8 mouse cellular contexts compared by ENCODE assay signal in genomic region chr1:135731897-135732684, GRCm38 (mm10). TPM values are rescaled to one million over a fixed set of nuclear protein-coding genes. Genes with fewer than 3 reads are reported as not detected.
DNase-seq lines count a peak whose midpoint lies in the region; ATAC-seq and TF ChIP-seq lines count a peak whose summit lies in the region.

No protein-coding gene starts in this region.

- peak; percentile 79; the same call in 1 of the 2 replicates for TF ChIP-seq EP300 in heart, postnatal 0 days (IDR thresholded peaks at IDR 0.05; ENCODE audit: low read depth)
- TF ChIP-seq EP300 in liver, postnatal 0 days (IDR thresholded peaks at IDR 0.05; ENCODE audit: low read depth): no peak

- DNase-seq in 3T3-L1 (ENCODE audit: low read depth, low spot score): peak; percentile 89
- peak; percentile 68 for DNase-seq in brain, adult 2 months (ENCODE audit: low read depth, low spot score)
- peak; percentile 90 for DNase-seq in heart, postnatal 0 days (ENCODE audit: low spot score)
- no peak for DNase-seq in liver, postnatal 0 days
- peak; percentile 15 for DNase-seq in telencephalon, adult 2 months (ENCODE audit: low read depth, low spot score)
- no peak for DNase-seq in layer of hippocampus, adult 9-11 months
- no peak for DNase-seq in layer of hippocampus, postnatal 25 days (ENCODE audit: extremely low spot score in 1 of 2, low spot score in 1 of 2)
- no peak for DNase-seq in adrenal gland, postnatal 25 days

- WGBS in heart, postnatal 0 days: 17% methylated on average over 11 of the region's 11 CpGs
- WGBS in liver, postnatal 0 days (ENCODE audit: insufficient replicate concordance): 56% methylated on average over 11 of the region's 11 CpGs

- no peaks in the 10 kb centered on the region for H3K27me3 ChIP-seq in heart, postnatal 0 days (ENCODE audit: control insufficient read depth, insufficient read depth, low read length)
- H3K27me3 ChIP-seq in liver, postnatal 0 days (ENCODE audit: insufficient read depth, low read length): no peaks in the 10 kb centered on the region

- peak overlapping the region; percentile 92 for H3K27ac ChIP-seq in heart, postnatal 0 days (ENCODE audit: low read depth)
- H3K27ac ChIP-seq in liver, postnatal 0 days (ENCODE audit: low read depth): 0 out of 2 replicates have a peak overlapping the region, but pooled peaks have one; percentile 3

- H3K9ac ChIP-seq in heart, postnatal 0 days (replicated peaks; ENCODE audit: low read depth, low read length): peak overlapping the region; percentile 33; the same call in 1 of the 2 replicates
- H3K9ac ChIP-seq in liver, postnatal 0 days (replicated peaks): no peak overlapping the region

- TF ChIP-seq CTCF in heart, postnatal 0 days (IDR thresholded peaks at IDR 0.05; ENCODE audit: low read depth): no peak
- TF ChIP-seq CTCF in liver, postnatal 0 days (IDR thresholded peaks at IDR 0.05; ENCODE audit: low read depth): no peak

- peak; percentile 59 for ATAC-seq in heart, postnatal 0 days (ENCODE audit: insufficient read depth, low read depth)
- ATAC-seq in liver, postnatal 0 days: no peak

- peak overlapping the region; percentile 69 for H3K4me2 ChIP-seq in heart, postnatal 0 days (ENCODE audit: low read depth, low read length)
- H3K4me2 ChIP-seq in liver, postnatal 0 days (ENCODE audit: low read depth, low read length): no peak overlapping the region; the same call in 1 of the 2 replicates

- peak overlapping the region; percentile 65 for H3K4me3 ChIP-seq in heart, postnatal 0 days (ENCODE audit: low read depth, low read length)
- no peak overlapping the region for H3K4me3 ChIP-seq in liver, postnatal 0 days (ENCODE audit: low read depth, low read length)

- H3K4me1 ChIP-seq in heart, postnatal 0 days (ENCODE audit: control insufficient read depth, insufficient read depth): peaks cover 66% of the 10 kb centered on the region
- peaks cover 35% of the 10 kb centered on the region for H3K4me1 ChIP-seq in liver, postnatal 0 days (ENCODE audit: insufficient read depth)

- no peaks in the 10 kb centered on the region for H3K9me3 ChIP-seq in heart, postnatal 0 days (replicated peaks; ENCODE audit: control insufficient read depth, low read length)
- no peaks in the 10 kb centered on the region for H3K9me3 ChIP-seq in liver, postnatal 0 days (ENCODE audit: low read length)

- no peaks in the 10 kb centered on the region; the same call in none of the 2 replicates for H3K36me3 ChIP-seq in heart, postnatal 0 days (replicated peaks; ENCODE audit: control insufficient read depth, insufficient read depth, low read length)
- H3K36me3 ChIP-seq in liver, postnatal 0 days (replicated peaks; ENCODE audit: insufficient read depth, low read length): no peaks in the 10 kb centered on the region

RNA-seq across cellular contexts. Expression of gene Csrp1, which starts 12.2 kb away (rescaled TPM):
- 529 and 840 TPM in 2 replicates for total RNA-seq in heart, postnatal 0 days (2014; rRNA removed; ENCODE audit: low replicate concordance)
- 128 and 145 TPM in 2 replicates for polyA plus RNA-seq in heart, postnatal 0 days (2015; fragmentation: Nextera tagmentation; extraction: Ambion mirVana)
- 23.5 and 25.9 TPM in 2 replicates for polyA plus RNA-seq in liver, postnatal 0 days (2015; fragmentation: Nextera tagmentation; extraction: Ambion mirVana)
- total RNA-seq in layer of hippocampus, postnatal 25 days (2021): 100 to 1,000 TPM; 197 to 219 TPM
- total RNA-seq in adrenal gland, postnatal 25 days (2021): 43.2 and 52.1 TPM in 2 replicates

RNA-seq across cellular contexts. Expression of gene Phlda3, which starts 33.8 kb away (rescaled TPM):
- 87.5 and 130 TPM in 2 replicates for total RNA-seq in heart, postnatal 0 days (2014; rRNA removed; ENCODE audit: low replicate concordance)
- polyA plus RNA-seq in heart, postnatal 0 days (2015; fragmentation: Nextera tagmentation; extraction: Ambion mirVana): 65.5 and 67.2 TPM in 2 replicates
- 4.0 and 4.9 TPM in 2 replicates for polyA plus RNA-seq in liver, postnatal 0 days (2015; fragmentation: Nextera tagmentation; extraction: Ambion mirVana)
- 10 to 100 TPM; 17.2 to 22.7 TPM for total RNA-seq in layer of hippocampus, postnatal 25 days (2021)
- 31.3 and 35.1 TPM in 2 replicates for total RNA-seq in adrenal gland, postnatal 25 days (2021)

RNA-seq across cellular contexts. Expression of gene Tnni1, which starts 47.1 kb away (rescaled TPM):
- 4,186 and 4,592 TPM in 2 replicates for total RNA-seq in heart, postnatal 0 days (2014; rRNA removed; ENCODE audit: low replicate concordance)
- polyA plus RNA-seq in heart, postnatal 0 days (2015; fragmentation: Nextera tagmentation; extraction: Ambion mirVana): 4,392 and 4,399 TPM in 2 replicates
- polyA plus RNA-seq in liver, postnatal 0 days (2015; fragmentation: Nextera tagmentation; extraction: Ambion mirVana): 1.2 and 4.7 TPM in 2 replicates
- 1 to 10 TPM; 4.1 to 5.9 TPM for total RNA-seq in layer of hippocampus, postnatal 25 days (2021)
- total RNA-seq in adrenal gland, postnatal 25 days (2021): not detected in 2 replicates

Comparison
In these comparisons a context has a peak if more than half of its experiments do, and no peak if none do; other contexts are left out.
1. DNase-seq: peak in 3T3-L1 (single experiment), brain, adult 2 months (single experiment), heart, postnatal 0 days (single experiment) and telencephalon, adult 2 months (single experiment); none in liver, postnatal 0 days (single experiment), layer of hippocampus, adult 9-11 months (single experiment), layer of hippocampus, postnatal 25 days (0 of 2) and adrenal gland, postnatal 25 days (single experiment).
2. RNA of gene Tnni1, which starts 47.1 kb away (total RNA-seq): 4,186 to 4,592 TPM in heart, postnatal 0 days; 4.1 to 5.9 TPM in layer of hippocampus, postnatal 25 days and not detected in adrenal gland, postnatal 25 days; every median in the first group is over 100 times any median in the second.